Mouse (Mus musculus) erythroblast, embryonic 14.5 days (primary cell): ENCODE data around the gene Tsen2.

ENCODE experiments used
- GATA1 ChIP-seq: IDR thresholded peaks from 2 replicates; pipeline ENCODE4 v1.6.1; 2012; ENCODE audit warnings: low read length, inconsistent platforms, mixed read lengths
- TAL1 ChIP-seq: IDR thresholded peaks from 3 replicates; pipeline ENCODE4 v1.6.1; 2012; ENCODE audit warnings: low read length, inconsistent platforms, mixed read lengths

- TF ChIP-seq GATA1 (no peak), TAL1 (no peak)
These were observed 39.7 kb downstream of the Tsen2 start for GRCm38 (mm10) chr6:115584176-115584575.
